In the genomic region with DNA sequence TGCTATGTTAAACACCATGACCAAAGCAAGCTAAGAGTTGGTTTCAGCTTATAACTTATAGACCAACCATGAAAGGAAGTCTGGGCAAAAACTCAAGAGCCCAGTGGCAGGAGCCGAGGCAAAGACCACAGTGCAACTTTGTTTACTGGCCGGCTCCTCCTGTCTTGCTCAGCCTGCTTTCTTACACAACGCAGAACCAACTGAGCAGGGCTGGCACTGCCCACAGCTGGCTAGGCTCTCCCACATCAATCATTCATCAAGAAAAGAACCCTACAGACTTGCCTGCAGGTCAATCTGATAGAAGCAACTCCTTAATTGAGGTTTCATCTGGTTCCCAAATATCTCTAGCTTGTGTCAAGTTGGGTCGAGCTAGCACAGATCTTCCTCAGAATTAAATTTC, we compare ENCODE assay signal across 23 mouse cellular contexts.
DNase-seq lines count a peak whose midpoint lies in the region; ATAC-seq and TF ChIP-seq lines count a peak whose summit lies in the region.
"Had no signal": no experiment of that assay in that cellular context is flagged by ENCODE, and none has a peak within 500 bp of the region (broad histone marks: within the 10 kb centered on the region; RNA-seq: fewer than 3 reads in every experiment).

No protein-coding gene starts in this region.

- H3K9me3 ChIP-seq in kidney, embryonic 16.5 days (ENCODE audit: low read length): no peaks in the 10 kb centered on the region
- H3K9me3 ChIP-seq: heart, embryonic 15.5 days; hindbrain, embryonic 13.5 days; liver, embryonic 15.5 days; midbrain, embryonic 15.5 days; neural tube, embryonic 12.5 days had no signal

- peak; percentile 49 for DNase-seq in gastrocnemius, adult 2 months
- DNase-seq in gastrocnemius, adult 18-20 months (ENCODE audit: low spot score): no peak
- DNase-seq in kidney, adult 18-20 months: peak; percentile 54
- DNase-seq in urinary bladder, postnatal 10 days (ENCODE audit: low spot score): no peak
- no peak for DNase-seq in heart, adult 18-20 months
- DNase-seq in ovary, postnatal 14 days (ENCODE audit: low spot score): no peak
- DNase-seq: adrenal gland, adult 8-10 months; cerebellum, postnatal 10 days; forebrain, postnatal 0 days; gastrocnemius, postnatal 36 days; heart, postnatal 36 days; lung, postnatal 4 days; thymus, adult 2 months; thymus, postnatal 4 days had no signal

- peaks cover 25% of the 10 kb centered on the region for H3K4me1 ChIP-seq in kidney, embryonic 16.5 days (ENCODE audit: insufficient read depth, low read length)
- H3K4me1 ChIP-seq: liver, embryonic 15.5 days; midbrain, embryonic 15.5 days; neural tube, embryonic 12.5 days had no signal

- no peak overlapping the region for H3K4me2 ChIP-seq in kidney, embryonic 16.5 days (replicated peaks; ENCODE audit: low read depth, low read length)
- H3K4me2 ChIP-seq: heart, embryonic 15.5 days; hindbrain, embryonic 13.5 days; liver, embryonic 15.5 days; midbrain, embryonic 15.5 days; neural tube, embryonic 12.5 days had no signal

- peak; percentile 60; the same call in 1 of the 2 replicates for ATAC-seq in kidney, embryonic 16.5 days (ENCODE audit: low FRiP score, low TSS enrichment)
- ATAC-seq: CD4-positive, CD25-positive, alpha-beta regulatory T cell, adult 4 months; forebrain, postnatal 0 days; midbrain, embryonic 15.5 days; Patski had no signal

- no peak overlapping the region for H3K27ac ChIP-seq in gastrocnemius, adult 2 months
- peak overlapping the region; percentile 79 for H3K27ac ChIP-seq in kidney, embryonic 16.5 days (ENCODE audit: low read length)
- H3K27ac ChIP-seq: heart, embryonic 15.5 days; hindbrain, embryonic 13.5 days; left cerebral cortex, adult 2 months; liver, embryonic 15.5 days; midbrain, embryonic 15.5 days; neural tube, embryonic 12.5 days had no signal

- no peak for TF ChIP-seq CTCF in gastrocnemius, adult 2 months (IDR thresholded peaks at IDR 0.05)

- H3K27me3 ChIP-seq in kidney, embryonic 16.5 days (ENCODE audit: insufficient read depth, low read length): no peaks in the 10 kb centered on the region
- H3K27me3 ChIP-seq: heart, embryonic 15.5 days; hindbrain, embryonic 13.5 days; liver, embryonic 15.5 days; midbrain, embryonic 15.5 days; neural tube, embryonic 12.5 days; Patski had no signal

- no peaks in the 10 kb centered on the region for H3K36me3 ChIP-seq in kidney, embryonic 16.5 days (ENCODE audit: insufficient read depth, low read length)
- H3K36me3 ChIP-seq: heart, embryonic 15.5 days; hindbrain, embryonic 13.5 days; liver, embryonic 15.5 days; midbrain, embryonic 15.5 days; neural tube, embryonic 12.5 days had no signal

- no peak overlapping the region for H3K9ac ChIP-seq in kidney, embryonic 16.5 days (replicated peaks; ENCODE audit: low read length)
- H3K9ac ChIP-seq: forebrain, postnatal 0 days; heart, embryonic 15.5 days; hindbrain, embryonic 13.5 days; liver, embryonic 15.5 days; midbrain, embryonic 15.5 days; neural tube, embryonic 12.5 days had no signal

- WGBS in kidney, embryonic 16.5 days: 41% methylated on average over 4 of the region's 4 CpGs

- no peak overlapping the region for H3K4me3 ChIP-seq in gastrocnemius, adult 2 months
- H3K4me3 ChIP-seq in kidney, embryonic 16.5 days (ENCODE audit: low read length): no peak overlapping the region
- H3K4me3 ChIP-seq: heart, embryonic 15.5 days; hindbrain, embryonic 13.5 days; left cerebral cortex, adult 2 months; liver, embryonic 15.5 days; midbrain, embryonic 15.5 days; neural tube, embryonic 12.5 days had no signal

- intact Hi-C loops in gastrocnemius, adult 2 months (cut with DNase I): no loop called here

Comparison
In these comparisons a context has a peak if more than half of its experiments do, and no peak if none do; other contexts are left out.
1. DNase-seq: peak in gastrocnemius, adult 2 months (single experiment) and kidney, adult 18-20 months (single experiment); none in gastrocnemius, adult 18-20 months (single experiment), urinary bladder, postnatal 10 days (single experiment), heart, adult 18-20 months (0 of 2) and ovary, postnatal 14 days (single experiment).